Mouse (Mus musculus): ENCODE data around the gene Fabp6. TPM values are rescaled to one million over a fixed set of nuclear protein-coding genes. Genes with fewer than 3 reads are reported as not detected.

The Fabp6 gene
- polyA plus RNA-seq, 1 experiment from 2014 or later = 0.36 TPM

DNA sequence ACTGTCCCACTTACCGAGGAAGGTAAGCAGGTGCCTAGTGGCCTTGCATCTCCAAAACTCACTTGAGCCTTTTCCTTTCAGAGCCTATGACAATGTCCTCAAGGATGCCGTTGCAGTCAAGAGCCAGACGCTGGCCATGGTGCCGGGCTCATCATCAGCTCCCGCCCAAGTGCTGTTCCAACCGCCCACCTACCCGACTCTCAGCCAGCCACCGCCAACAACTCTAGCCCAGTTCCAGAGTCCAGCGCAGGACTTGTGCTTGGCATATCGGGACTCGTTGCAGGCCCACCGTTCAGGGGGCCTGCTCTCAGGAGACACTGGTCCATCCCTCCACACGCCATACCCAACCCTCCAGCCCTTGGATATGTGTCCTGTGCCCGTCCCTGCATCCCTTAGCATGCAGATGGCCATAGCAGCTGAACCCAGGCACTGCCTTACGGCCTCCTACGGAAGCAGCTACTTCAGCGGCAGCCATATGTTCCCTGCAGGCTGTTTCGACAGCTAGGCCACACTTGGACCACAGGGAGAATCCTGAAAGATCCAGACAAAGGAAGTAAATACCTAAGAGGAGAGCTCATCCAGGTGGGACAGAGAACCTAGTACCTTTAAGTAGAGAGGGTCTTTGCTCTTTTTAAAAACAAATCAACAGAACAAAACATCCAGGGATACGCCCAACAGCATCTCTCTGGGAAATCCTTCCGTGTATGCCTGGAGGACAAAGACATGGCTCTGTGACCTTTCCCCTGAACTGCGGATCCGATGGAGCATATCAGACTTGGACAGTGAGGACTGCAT, 15.9 kb downstream of the Fabp6 start:
- H3K4me2 ChIP-seq (ENCODE audit: low read length) = no peak overlapping the region
- H3K4me1 ChIP-seq (replicated peaks; ENCODE audit: insufficient read depth, low read length) = peaks cover 3% of the 10 kb centered on the region; the same call in 1 of the 2 replicates
- no peaks in the 10 kb centered on the region for H3K27me3 ChIP-seq (ENCODE audit: insufficient read depth, low read length)
- H3K9me3 ChIP-seq (replicated peaks; ENCODE audit: low read length) = no peaks in the 10 kb centered on the region
- no peak overlapping the region for H3K27ac ChIP-seq
- no peak for ATAC-seq (replicated peaks; ENCODE audit: low FRiP score, low read depth)
- TF ChIP-seq CTCF (IDR thresholded peaks at IDR 0.05; ENCODE audit: low read depth) = no peak
- peaks cover 31% of the 10 kb centered on the region for H3K36me3 ChIP-seq (ENCODE audit: insufficient read depth, low read length)
- no peak overlapping the region for H3K4me3 ChIP-seq (replicated peaks; ENCODE audit: low read depth, low read length)
- no peak for DNase-seq (ENCODE audit: low spot score)
- no peak overlapping the region for H3K9ac ChIP-seq (ENCODE audit: low read depth, low read length)
- WGBS = 86% methylated on average over 22 of the region's 22 CpGs

- H3K27me3 ChIP-seq (ENCODE audit: insufficient read depth, low read length) = no peaks in the 10 kb centered on the region
- WGBS = 63% methylated on average over 11 of the region's 11 CpGs
- DNase-seq (ENCODE audit: low spot score) = no peak
- 0 out of 2 replicates have a peak, but pooled peaks cover 10% of the 10 kb centered on the region for H3K4me1 ChIP-seq (replicated peaks; ENCODE audit: insufficient read depth, low read length)
- no peak for TF ChIP-seq CTCF (IDR thresholded peaks at IDR 0.05; ENCODE audit: low read depth)
- H3K27ac ChIP-seq = no peak overlapping the region
- ATAC-seq (replicated peaks; ENCODE audit: low FRiP score, low read depth) = peak; percentile 79
- no peaks in the 10 kb centered on the region for H3K9me3 ChIP-seq (replicated peaks; ENCODE audit: low read length)
- H3K4me3 ChIP-seq (replicated peaks; ENCODE audit: low read depth, low read length) = no peak overlapping the region
- H3K9ac ChIP-seq (ENCODE audit: low read depth, low read length) = no peak overlapping the region
- H3K4me2 ChIP-seq (ENCODE audit: low read length) = no peak overlapping the region
- H3K36me3 ChIP-seq (ENCODE audit: insufficient read depth, low read length) = peaks cover 14% of the 10 kb centered on the region; the same call in 1 of the 2 replicates
These were observed 23.4 kb downstream of the Fabp6 start for GRCm38 (mm10) chr11:43577713-43578478.

DNA sequence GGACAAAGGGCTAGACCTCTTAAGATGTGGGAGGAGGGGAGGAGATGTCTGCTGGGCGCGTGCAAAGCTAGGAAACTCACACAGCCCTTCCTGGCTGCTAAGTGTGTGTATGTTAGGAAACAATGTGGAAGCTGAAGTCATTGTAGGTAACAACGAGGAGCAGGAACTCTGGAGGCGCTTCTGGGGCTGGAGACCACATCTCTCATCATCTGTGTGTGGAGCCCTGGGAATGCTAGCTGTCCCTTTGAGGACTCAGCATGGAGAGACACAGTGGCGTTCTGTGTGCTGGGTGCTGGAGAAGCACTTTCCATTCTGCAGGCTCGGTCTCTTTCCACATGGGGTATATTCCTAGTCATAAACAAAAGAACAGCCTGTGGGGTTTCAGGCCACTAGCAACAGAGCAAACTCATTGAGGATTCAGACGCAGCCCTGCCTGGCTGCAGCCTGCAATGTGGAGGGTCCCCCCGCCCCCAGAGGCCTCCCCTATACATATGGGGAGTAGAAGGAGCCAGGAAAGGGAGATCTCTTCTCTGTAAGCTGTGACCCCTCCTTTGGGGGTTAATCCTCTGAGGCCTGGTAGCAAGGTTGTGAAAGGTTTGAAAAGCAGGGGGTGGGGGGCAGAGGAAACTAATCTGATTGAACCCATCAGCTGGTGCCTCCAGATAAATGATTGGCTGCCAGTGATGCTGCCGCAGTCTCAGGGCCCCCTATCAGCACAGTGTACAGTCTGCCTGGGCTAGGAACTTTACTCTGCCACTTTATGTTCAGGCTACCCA, 25.8 kb downstream of the Fabp6 start:
- no peak overlapping the region for H3K9ac ChIP-seq (ENCODE audit: low read depth, low read length)
- H3K9me3 ChIP-seq (replicated peaks; ENCODE audit: low read length) = no peaks in the 10 kb centered on the region
- H3K27me3 ChIP-seq (ENCODE audit: insufficient read depth, low read length) = no peaks in the 10 kb centered on the region
- H3K4me1 ChIP-seq (replicated peaks; ENCODE audit: insufficient read depth, low read length) = 0 out of 2 replicates have a peak, but pooled peaks cover 10% of the 10 kb centered on the region
- ATAC-seq (replicated peaks; ENCODE audit: low FRiP score, low read depth) (no peak), DNase-seq (ENCODE audit: low spot score) (no peak)
- peak overlapping the region; percentile 6; the same call in 1 of the 2 replicates for H3K27ac ChIP-seq
- no peak for TF ChIP-seq CTCF (IDR thresholded peaks at IDR 0.05; ENCODE audit: low read depth)
- no peak overlapping the region for H3K4me3 ChIP-seq (replicated peaks; ENCODE audit: low read depth, low read length)
- no peak overlapping the region for H3K4me2 ChIP-seq (ENCODE audit: low read length)
- peaks cover 7% of the 10 kb centered on the region; the same call in 1 of the 2 replicates for H3K36me3 ChIP-seq (ENCODE audit: insufficient read depth, low read length)
- 31% methylated on average over 9 of the region's 9 CpGs for WGBS

DNA sequence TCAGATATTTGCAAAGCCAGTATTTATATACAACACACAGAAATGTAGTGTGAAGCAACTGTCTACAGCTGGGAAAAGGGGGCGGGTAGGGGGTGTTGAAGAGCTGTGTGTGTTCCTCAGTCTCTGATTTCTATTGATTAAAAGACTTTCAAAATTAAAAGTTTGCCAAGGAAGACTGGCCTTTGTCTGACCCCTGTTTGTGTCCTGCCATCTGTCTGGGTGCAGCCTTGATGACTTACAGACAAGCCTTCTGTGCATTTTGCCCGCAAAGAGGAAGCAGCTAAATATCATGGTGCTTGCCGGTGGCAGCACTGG, 26.3 kb downstream of the Fabp6 start:
- WGBS = 21% methylated on average over 3 of the region's 3 CpGs
- H3K27me3 ChIP-seq (ENCODE audit: insufficient read depth, low read length) = no peaks in the 10 kb centered on the region
- no peak overlapping the region for H3K4me3 ChIP-seq (replicated peaks; ENCODE audit: low read depth, low read length)
- no peak overlapping the region for H3K4me2 ChIP-seq (ENCODE audit: low read length)
- H3K4me1 ChIP-seq (replicated peaks; ENCODE audit: insufficient read depth, low read length) = peaks cover 15% of the 10 kb centered on the region; the same call in 1 of the 2 replicates
- no peaks in the 10 kb centered on the region for H3K9me3 ChIP-seq (replicated peaks; ENCODE audit: low read length)
- no peak overlapping the region for H3K27ac ChIP-seq
- DNase-seq (ENCODE audit: low spot score) = no peak
- peaks cover 6% of the 10 kb centered on the region; the same call in 1 of the 2 replicates for H3K36me3 ChIP-seq (ENCODE audit: insufficient read depth, low read length)
- H3K9ac ChIP-seq (ENCODE audit: low read depth, low read length) = no peak overlapping the region
- no peak for TF ChIP-seq CTCF (IDR thresholded peaks at IDR 0.05; ENCODE audit: low read depth)
- ATAC-seq (replicated peaks; ENCODE audit: low FRiP score, low read depth) = no peak

DNA sequence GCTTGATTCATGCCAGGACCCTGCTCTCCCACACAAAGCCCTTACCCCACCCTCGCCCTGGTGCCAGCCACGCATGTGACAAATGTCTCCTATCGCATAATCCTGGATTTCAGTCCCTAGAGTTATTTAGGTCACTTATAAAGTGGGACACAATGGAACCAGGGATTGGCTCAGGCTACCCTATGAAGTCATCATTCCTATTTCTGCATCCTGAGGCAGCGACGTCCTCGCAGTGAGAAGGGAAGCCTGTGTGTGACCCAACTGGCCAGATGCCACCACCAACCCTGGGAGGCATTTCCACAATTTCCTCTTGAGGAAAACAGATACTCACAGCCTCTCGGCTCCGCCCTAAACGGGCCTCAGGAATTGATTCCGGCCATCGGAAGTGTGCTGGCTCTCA, 31.7 kb downstream of the Fabp6 start:
- TF ChIP-seq CTCF (IDR thresholded peaks at IDR 0.05; ENCODE audit: low read depth) = no peak
- no peak overlapping the region for H3K9ac ChIP-seq (ENCODE audit: low read depth, low read length)
- no peaks in the 10 kb centered on the region for H3K9me3 ChIP-seq (replicated peaks; ENCODE audit: low read length)
- H3K4me2 ChIP-seq (ENCODE audit: low read length) = no peak overlapping the region
- peak overlapping the region; percentile 70 for H3K27ac ChIP-seq
- H3K4me1 ChIP-seq (replicated peaks; ENCODE audit: insufficient read depth, low read length) = peaks cover 18% of the 10 kb centered on the region
- H3K36me3 ChIP-seq (ENCODE audit: insufficient read depth, low read length) = no peaks in the 10 kb centered on the region
- ATAC-seq (replicated peaks; ENCODE audit: low FRiP score, low read depth) = no peak; the same call in 1 of the 2 replicates
- no peak overlapping the region for H3K4me3 ChIP-seq (replicated peaks; ENCODE audit: low read depth, low read length)
- 52% methylated on average over 11 of the region's 11 CpGs for whole genome bisulfite sequencing
- H3K27me3 ChIP-seq (ENCODE audit: insufficient read depth, low read length) = no peaks in the 10 kb centered on the region
- peak; percentile 61 for DNase-seq (ENCODE audit: low spot score)

DNA sequence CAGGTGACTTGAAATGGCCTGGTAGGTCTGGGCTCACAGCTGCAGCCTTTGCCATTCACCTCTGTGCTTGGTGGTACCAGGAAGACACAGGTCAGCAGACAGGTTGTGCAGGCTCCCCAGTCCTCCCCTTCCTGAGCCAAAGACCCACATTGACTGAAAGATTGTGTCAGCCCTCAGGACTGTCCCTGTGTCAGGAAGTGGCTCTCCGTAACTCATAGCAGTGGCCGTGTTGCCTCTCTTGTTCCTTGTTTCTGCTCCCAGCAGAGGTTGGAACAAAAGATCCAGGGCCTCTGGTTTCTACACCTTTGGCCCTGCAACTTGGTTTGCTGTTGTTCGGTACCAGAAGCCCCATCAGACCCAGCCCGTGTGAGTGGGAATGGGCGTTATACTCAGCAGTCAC, 32.2 kb downstream of the Fabp6 start:
- no peak for DNase-seq (ENCODE audit: low spot score)
- TF ChIP-seq CTCF (IDR thresholded peaks at IDR 0.05; ENCODE audit: low read depth) = no peak
- no peak overlapping the region for H3K4me2 ChIP-seq (ENCODE audit: low read length)
- 55% methylated on average over 5 of the region's 5 CpGs for WGBS
- no peaks in the 10 kb centered on the region for H3K36me3 ChIP-seq (ENCODE audit: insufficient read depth, low read length)
- no peaks in the 10 kb centered on the region for H3K27me3 ChIP-seq (ENCODE audit: insufficient read depth, low read length)
- no peak overlapping the region for H3K4me3 ChIP-seq (replicated peaks; ENCODE audit: low read depth, low read length)
- H3K4me1 ChIP-seq (replicated peaks; ENCODE audit: insufficient read depth, low read length) = peaks cover 18% of the 10 kb centered on the region
- peak overlapping the region; percentile 70 for H3K27ac ChIP-seq
- no peak for ATAC-seq (replicated peaks; ENCODE audit: low FRiP score, low read depth)
- no peak overlapping the region for H3K9ac ChIP-seq (ENCODE audit: low read depth, low read length)
- no peaks in the 10 kb centered on the region for H3K9me3 ChIP-seq (replicated peaks; ENCODE audit: low read length)
